Mouse (Mus musculus) forebrain, postnatal 0 days (tissue): ENCODE measurements at regions not wholly inside any gene's neighbourhood (a gene's known extent, or its start where the extent isn't known, plus 50 kb on each side); places are given as distances from the start of the nearest gene placed in this dataset.

Source experiments
- ATAC-seq: fragments of 200-750 bp; cut with Nextera tagmentation; 2 replicates; pipeline ENCODE4 v1.8.0; 2017; ENCODE audit warnings: mild to moderate bottlenecking, moderate library complexity
- DNase-seq: peaks from one replicate; pipeline ENCODE4 v3.0.0-alpha.2; 2015
- H3K27ac ChIP-seq: fragments of 300-500 bp; sonication (generic); 2 replicates; pipeline ENCODE4 v1.5.1; 2014; ENCODE audit warnings: low read depth, mild to moderate bottlenecking, antibody characterized with exemption, low read length, moderate library complexity, mixed read lengths
- H3K27me3 ChIP-seq: fragments of 300-500 bp; sonication (generic); 2 replicates; pipeline ENCODE4 v1.6.1; 2014; ENCODE audit warnings: mild to moderate bottlenecking, low read length, mixed read lengths; ENCODE audit not compliant: insufficient read depth
- H3K36me3 ChIP-seq: fragments of 300-500 bp; sonication (generic); 2 replicates; pipeline ENCODE4 v1.6.1; 2014; ENCODE audit warnings: mild to moderate bottlenecking, moderate library complexity; ENCODE audit not compliant: insufficient read depth
- H3K4me1 ChIP-seq: fragments of 300-500 bp; sonication (generic); 2 replicates; pipeline ENCODE4 v1.6.1; 2014; ENCODE audit warnings: antibody characterized with exemption; ENCODE audit not compliant: insufficient read depth
- H3K4me2 ChIP-seq: fragments of 300-500 bp; sonication (generic); 2 replicates; pipeline ENCODE4 v1.6.1; 2014; ENCODE audit warnings: low read depth, mild to moderate bottlenecking, moderate library complexity
- H3K4me3 ChIP-seq: fragments of 300-500 bp; sonication (generic); 2 replicates; pipeline ENCODE4 v1.5.1; 2014; ENCODE audit warnings: low read depth, low read length, mixed read lengths
- H3K9ac ChIP-seq: fragments of 300-500 bp; sonication (generic); 2 replicates; pipeline ENCODE4 v1.6.1; 2014; ENCODE audit warnings: mild to moderate bottlenecking
- H3K9me3 ChIP-seq: fragments of 300-500 bp; sonication (generic); 2 replicates; pipeline ENCODE4 v1.6.1; 2016; ENCODE audit warnings: low read length
- CTCF ChIP-seq: sonication (generic); IDR thresholded peaks from 2 replicates; pipeline ENCODE4 v1.5.1; 2016; ENCODE audit warnings: antibody characterized with exemption, control low read depth, low read depth
- WGBS: fragments of 180-500 bp; shearing (Covaris S2); extraction: QIAGEN DNeasy Blood & Tissue Kit; methylation state at CpG from one replicate; pipeline ENCODE4 v1.1.7; 2014; 5-methylcytosine and 5-hydroxymethylcytosine counted together

DNA sequence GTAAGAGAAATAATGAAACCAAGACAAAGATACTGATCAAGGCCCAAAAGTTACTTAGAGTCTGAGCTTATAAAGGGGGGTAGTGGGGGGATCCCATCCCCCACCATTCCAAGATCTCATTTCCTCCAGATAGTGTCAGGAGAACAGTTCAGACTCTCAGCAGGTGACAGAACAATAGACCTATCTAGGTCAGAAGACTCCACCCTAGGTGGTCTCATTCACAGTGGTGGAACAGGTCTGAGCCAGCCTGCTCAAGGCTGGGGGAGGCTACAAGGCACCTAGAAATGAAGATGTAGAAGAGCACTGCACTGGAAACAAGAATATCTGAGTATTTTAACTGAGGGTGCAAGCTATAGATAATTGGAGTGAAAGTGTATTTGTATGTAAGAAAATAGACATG is 235.3 kb downstream of the Rpl10l start:
- Histone ChIP-seq H3K9ac (no peak overlapping the region), H3K4me3 (no peak overlapping the region), H3K4me1 (no peaks in the 10 kb centered on the region), H3K27me3 (no peaks in the 10 kb centered on the region), H3K9me3 (no peaks in the 10 kb centered on the region), H3K36me3 (no peaks in the 10 kb centered on the region), H3K27ac (no peak overlapping the region), H3K4me2 (no peak overlapping the region)
- ATAC-seq (no peak), DNase-seq (no peak)
- no peak for TF ChIP-seq CTCF

DNA sequence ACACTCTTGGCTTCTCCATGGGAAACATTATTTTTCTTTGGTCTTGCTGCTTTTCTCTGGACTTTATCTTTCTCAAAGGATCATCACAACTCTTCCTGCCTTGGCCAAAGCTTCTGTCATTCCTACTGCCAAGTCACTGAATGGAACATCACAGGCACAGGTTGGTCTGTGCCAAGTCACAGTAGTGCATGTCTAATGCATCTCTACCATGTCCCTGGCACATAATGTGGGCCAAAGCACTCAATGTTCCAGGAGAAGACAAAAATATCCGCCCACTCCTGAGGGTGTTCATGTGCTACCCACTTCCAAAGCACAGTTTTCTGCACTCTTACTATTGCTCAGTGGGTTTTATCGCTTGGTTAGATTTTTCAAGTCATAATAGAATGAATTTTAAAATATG is 247.9 kb downstream of the Rpl10l start:
- Histone ChIP-seq H3K4me1 (no peaks in the 10 kb centered on the region), H3K27ac (no peak overlapping the region), H3K4me2 (no peak overlapping the region), H3K36me3 (no peaks in the 10 kb centered on the region), H3K9me3 (no peaks in the 10 kb centered on the region), H3K27me3 (no peaks in the 10 kb centered on the region), H3K4me3 (no peak overlapping the region), H3K9ac (no peak overlapping the region)
- ATAC-seq (no peak), DNase-seq (no peak)
- TF ChIP-seq CTCF, result no peak
- WGBS, result 90% methylated on average over 2 of the region's 2 CpGs

DNA sequence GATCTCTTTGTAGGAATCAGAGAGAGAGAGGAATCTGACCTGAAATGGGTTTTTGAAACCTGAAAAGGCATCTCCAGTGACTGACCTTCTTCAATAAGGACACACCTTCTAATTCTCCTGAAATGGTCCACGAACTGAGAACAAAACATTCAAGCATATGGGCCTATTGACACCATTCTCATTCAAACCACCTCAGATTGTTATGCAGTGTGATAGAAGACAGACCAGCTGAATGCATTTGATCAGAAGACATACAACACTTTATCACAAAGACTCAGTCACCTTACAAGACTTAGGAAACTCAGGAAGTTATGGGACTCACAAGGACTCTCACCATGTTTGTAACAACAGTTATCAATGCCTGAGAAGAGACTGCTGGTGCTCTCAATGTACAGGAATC is 256.7 kb downstream of the Rpl10l start:
- no peak overlapping the region for H3K4me3 ChIP-seq
- TF ChIP-seq CTCF, result no peak
- 76% methylated on average over 1 of the region's 1 CpGs for WGBS
- no peaks in the 10 kb centered on the region for H3K9me3 ChIP-seq
- H3K9ac ChIP-seq, result no peak overlapping the region
- DNase-seq (no peak), ATAC-seq (no peak)
- H3K36me3 ChIP-seq, result no peaks in the 10 kb centered on the region
- H3K27me3 ChIP-seq, result no peaks in the 10 kb centered on the region
- H3K27ac ChIP-seq, result no peak overlapping the region
- no peaks in the 10 kb centered on the region for H3K4me1 ChIP-seq
- no peak overlapping the region for H3K4me2 ChIP-seq

DNA sequence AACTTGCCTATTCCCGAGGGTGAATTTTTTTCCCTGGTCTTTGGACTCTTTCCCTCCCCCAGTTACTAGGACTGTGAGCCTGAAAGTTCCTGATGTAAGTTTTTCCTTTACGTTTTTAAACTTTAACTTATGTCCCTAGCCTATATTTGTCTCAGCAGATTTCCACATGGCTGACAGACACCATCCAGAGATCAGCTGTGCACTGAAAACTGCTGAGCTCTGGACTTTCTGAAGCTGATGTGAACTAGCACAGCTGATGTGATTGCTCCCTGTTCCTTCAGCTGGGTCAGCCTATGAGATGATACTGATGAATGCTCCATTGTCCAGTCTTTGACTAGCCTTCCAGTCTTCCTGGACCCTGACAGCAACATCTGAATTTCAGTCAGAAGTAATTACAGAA is 271.5 kb downstream of the Rpl10l start:
- H3K36me3 ChIP-seq, result no peaks in the 10 kb centered on the region
- no peak for ATAC-seq
- no peaks in the 10 kb centered on the region for H3K27me3 ChIP-seq
- no peak for DNase-seq
- no peak overlapping the region for H3K9ac ChIP-seq
- H3K9me3 ChIP-seq, result no peaks in the 10 kb centered on the region
- no peak overlapping the region for H3K4me2 ChIP-seq
- TF ChIP-seq CTCF, result no peak
- WGBS, result 82% methylated on average over 2 of the region's 2 CpGs
- H3K27ac ChIP-seq, result no peak overlapping the region
- H3K4me3 ChIP-seq, result no peak overlapping the region
- no peaks in the 10 kb centered on the region for H3K4me1 ChIP-seq
